Mouse (Mus musculus) cerebellum, adult 2 months (tissue): Measurements from ENCODE around the gene Rhpn2.
A peak's percentile ranks its signal among the peaks of the same experiment; 100 is the strongest.

Experiments used
- CTCF ChIP-seq: fragments of 200-500 bp; IDR thresholded peaks from 2 replicates; pipeline ENCODE4 v1.5.1; 2011; ENCODE audit warnings: low read depth, mild to moderate bottlenecking, control low read depth, low read length, moderate library complexity, borderline replicate concordance; ENCODE audit not compliant: insufficient read depth
- POLR2A ChIP-seq: fragments of 200-500 bp; IDR thresholded peaks from 2 replicates; pipeline ENCODE4 v1.6.1; 2011; ENCODE audit warnings: low read length, control low read depth, borderline replicate concordance; ENCODE audit not compliant: insufficient read depth

DNA sequence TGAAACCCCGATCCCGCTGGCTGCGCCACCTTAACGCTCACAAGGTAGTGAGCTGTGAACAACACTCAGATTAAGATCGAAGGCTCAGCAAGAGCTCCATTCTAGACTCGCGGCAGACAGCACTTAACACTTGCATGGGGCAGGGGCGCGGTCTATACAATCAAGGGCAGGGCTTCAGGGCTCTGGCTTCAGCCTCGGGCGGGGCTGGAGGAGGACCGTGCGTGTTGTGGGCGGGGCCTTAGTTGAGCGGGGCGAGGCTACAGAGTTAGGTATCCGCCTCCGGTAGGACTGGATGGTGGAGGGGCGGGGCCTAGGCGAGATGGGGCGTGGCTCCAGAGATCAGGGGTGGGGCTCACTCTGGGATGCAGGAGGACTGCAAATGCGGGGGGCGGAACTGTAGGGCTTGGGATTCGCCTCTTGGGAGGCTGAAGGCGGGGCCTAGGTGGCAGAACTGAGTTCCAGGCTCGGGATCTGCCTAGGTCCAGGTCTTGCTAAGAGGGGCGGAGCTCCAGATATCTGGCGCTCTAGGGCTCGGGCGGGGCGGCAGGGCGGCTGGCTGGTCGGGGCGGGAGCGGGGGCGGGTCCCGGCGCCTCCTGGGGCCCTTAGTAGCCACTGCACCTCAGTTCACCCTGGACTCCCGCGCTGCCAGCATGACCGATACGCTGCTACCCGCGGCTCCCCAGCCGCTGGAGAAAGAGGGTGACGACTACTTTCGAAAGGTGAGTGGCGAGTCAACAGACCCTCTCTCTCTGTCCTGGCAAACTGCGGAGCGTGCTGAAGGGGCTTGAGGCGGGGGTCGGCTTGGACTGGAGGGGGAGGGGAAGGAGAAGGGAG, at the start of gene Rhpn2:
- TF ChIP-seq CTCF (no peak), POLR2A (0 out of 2 replicates have a peak, but pooled peaks have one; percentile 14)
